Mouse (Mus musculus) heart, embryonic 14.5 days (tissue): ENCODE data around the gene Tmem164. TPM values are rescaled to one million over a fixed set of nuclear protein-coding genes. Genes with fewer than 3 reads are reported as not detected.

Experiments
- ATAC-seq: fragments of 200-750 bp; cut with Nextera tagmentation; 2 replicates; pipeline ENCODE4 v1.8.0; 2017; ENCODE audit warnings: low read depth, moderate TSS enrichment; ENCODE audit not compliant: insufficient number of reproducible peaks, insufficient read depth, low FRiP score
- H3K27ac ChIP-seq, 2 experiments: fragments of 200-500 bp in 1 of 2; fragments of 300-500 bp in 1 of 2; sonication (generic) in 1 of 2; replicated peaks in 1 of 2; 2 replicates each; pipeline ENCODE4 v1.5.1; 2012 to 2014; ENCODE audit warnings: low read depth in 2 of 2, low read length in 2 of 2, control low read depth in 1 of 2, mild to moderate bottlenecking in 1 of 2, mixed read lengths in 1 of 2; ENCODE audit not compliant: control insufficient read depth in 1 of 2, insufficient read depth in 1 of 2
- H3K27me3 ChIP-seq: fragments of 300-500 bp; sonication (generic); 2 replicates; pipeline ENCODE4 v1.6.1; 2014; ENCODE audit warnings: mild to moderate bottlenecking, low read length, control low read depth; ENCODE audit not compliant: control insufficient read depth, insufficient read depth
- H3K36me3 ChIP-seq: fragments of 300-500 bp; sonication (generic); 2 replicates; pipeline ENCODE4 v1.6.1; 2014; ENCODE audit warnings: mild to moderate bottlenecking, control low read depth, low read length, mixed read lengths; ENCODE audit not compliant: control insufficient read depth, insufficient read depth
- H3K4me1 ChIP-seq, 2 experiments: fragments of 200-500 bp in 1 of 2; fragments of 300-500 bp in 1 of 2; sonication (generic) in 1 of 2; 2 replicates each; pipeline ENCODE4 v1.6.1; 2012 to 2014; ENCODE audit warnings: low read length in 2 of 2, control low read depth in 1 of 2, mixed read lengths in 1 of 2; ENCODE audit not compliant: control insufficient read depth in 2 of 2, insufficient read depth in 2 of 2
- H3K4me2 ChIP-seq: fragments of 300-500 bp; sonication (generic); 2 replicates; pipeline ENCODE4 v1.6.1; 2014; ENCODE audit warnings: mild to moderate bottlenecking, low read length
- H3K4me3 ChIP-seq, 2 experiments: fragments of 200-500 bp in 1 of 2; fragments of 300-500 bp in 1 of 2; sonication (generic) in 1 of 2; 2 replicates each; pipeline ENCODE4 v1.5.1; 2012 to 2014; ENCODE audit warnings: low read length in 2 of 2, mild to moderate bottlenecking in 2 of 2, control low read depth in 1 of 2, low read depth in 1 of 2, moderate library complexity in 1 of 2; ENCODE audit not compliant: control insufficient read depth in 1 of 2, insufficient read depth in 1 of 2
- H3K9ac ChIP-seq: fragments of 300-500 bp; sonication (generic); 2 replicates; pipeline ENCODE4 v1.6.1; 2014; ENCODE audit warnings: mild to moderate bottlenecking, low read length
- H3K9me3 ChIP-seq: fragments of 300-500 bp; sonication (generic); 2 replicates; pipeline ENCODE4 v1.6.1; 2016; ENCODE audit warnings: low read length, control low read depth; ENCODE audit not compliant: control insufficient read depth
- WGBS: fragments of 180-500 bp; shearing (Covaris S2); extraction: QIAGEN DNeasy Blood & Tissue Kit; methylation state at CpG from one replicate; pipeline ENCODE4 v1.1.7; 2014; 5-methylcytosine and 5-hydroxymethylcytosine counted together
- polyA plus RNA-seq: library from polyadenylated mRNA; unstranded; fragments of >200 nt; fragmentation: Nextera tagmentation; extraction: Ambion mirVana; gene quantifications from 2 replicates; pipeline ENCODE4 v1.2.1, GENCODE M21; 2014

Gene Tmem164
- polyA plus RNA-seq, 1 experiment from 2014 or later = 34.8 TPM

- H3K9me3 ChIP-seq = no peaks in the 10 kb centered on the region
- no peaks in the 10 kb centered on the region; a peak in 1 of 4 replicates for H3K4me1 ChIP-seq
- no peak overlapping the region for H3K4me2 ChIP-seq
- no peak overlapping the region for H3K9ac ChIP-seq
- 0 out of 2 replicates have a peak, but pooled peaks cover 7% of the 10 kb centered on the region for H3K36me3 ChIP-seq
- no peak for ATAC-seq
- 79% methylated on average over 4 of the region's 4 CpGs for WGBS
- H3K27ac ChIP-seq = no peak overlapping the region
- H3K27me3 ChIP-seq = no peaks in the 10 kb centered on the region
- no peak overlapping the region for H3K4me3 ChIP-seq
Observed at GRCm38 (mm10) chrX:142750775-142751174, 69.6 kb downstream of the Tmem164 start.

- Histone ChIP-seq H3K4me1 (no peaks in the 10 kb centered on the region; a peak in 1 of 4 replicates), H3K36me3 (peaks cover 20% of the 10 kb centered on the region), H3K4me2 (no peak overlapping the region), H3K4me3 (no peak overlapping the region), H3K9me3 (no peaks in the 10 kb centered on the region), H3K9ac (no peak overlapping the region), H3K27ac (no peak overlapping the region), H3K27me3 (no peaks in the 10 kb centered on the region)
- WGBS = 62% methylated on average over 6 of the region's 6 CpGs
- no peak for ATAC-seq
Observed at GRCm38 (mm10) chrX:142755542-142755941, 74.3 kb downstream of the Tmem164 start.

- H3K27me3 ChIP-seq = no peaks in the 10 kb centered on the region
- no peak overlapping the region for H3K4me3 ChIP-seq
- peaks cover 0 to 14% of the 10 kb centered on the region in 2 experiments; a peak in 2 of 4 replicates for H3K4me1 ChIP-seq
- 77% methylated on average over 6 of the region's 6 CpGs for WGBS
- H3K36me3 ChIP-seq = peaks cover 16% of the 10 kb centered on the region
- H3K9me3 ChIP-seq = no peaks in the 10 kb centered on the region
- no peak overlapping the region for H3K9ac ChIP-seq
- no peak overlapping the region for H3K27ac ChIP-seq
- no peak overlapping the region for H3K4me2 ChIP-seq
- ATAC-seq = no peak
Observed at GRCm38 (mm10) chrX:142760415-142760814, 79.2 kb downstream of the Tmem164 start.

- Histone ChIP-seq H3K9me3 (no peaks in the 10 kb centered on the region), H3K27me3 (no peaks in the 10 kb centered on the region), H3K4me3 (no peak overlapping the region), H3K27ac (no peak overlapping the region), H3K4me2 (no peak overlapping the region), H3K4me1 (peaks cover 0 to 14% of the 10 kb centered on the region in 2 experiments; a peak in 2 of 4 replicates), H3K36me3 (peaks cover 14% of the 10 kb centered on the region), H3K9ac (no peak overlapping the region)
- WGBS = 69% methylated on average over 5 of the region's 7 CpGs
- ATAC-seq = no peak
Observed at GRCm38 (mm10) chrX:142763337-142763736, 82.1 kb downstream of the Tmem164 start.

- no peak overlapping the region for H3K27ac ChIP-seq
- H3K4me2 ChIP-seq = no peak overlapping the region
- no peaks in the 10 kb centered on the region for H3K4me1 ChIP-seq
- H3K9ac ChIP-seq = no peak overlapping the region
- H3K4me3 ChIP-seq = no peak overlapping the region
- no peaks in the 10 kb centered on the region for H3K27me3 ChIP-seq
- H3K9me3 ChIP-seq = no peaks in the 10 kb centered on the region
- no peak for ATAC-seq
- WGBS = 86% methylated on average over 6 of the region's 6 CpGs
- peaks cover 31% of the 10 kb centered on the region for H3K36me3 ChIP-seq
Observed at GRCm38 (mm10) chrX:142769698-142770097, 88.5 kb downstream of the Tmem164 start.

- H3K4me3 ChIP-seq = no peak overlapping the region
- no peak overlapping the region for H3K27ac ChIP-seq
- no peaks in the 10 kb centered on the region for H3K27me3 ChIP-seq
- H3K9me3 ChIP-seq = no peaks in the 10 kb centered on the region
- H3K9ac ChIP-seq = no peak overlapping the region
- peaks cover 38% of the 10 kb centered on the region for H3K36me3 ChIP-seq
- WGBS = 64% methylated on average over 4 of the region's 4 CpGs
- H3K4me2 ChIP-seq = no peak overlapping the region
- peaks cover 2 to 4% of the 10 kb centered on the region in 2 experiments; a peak in 2 of 4 replicates for H3K4me1 ChIP-seq
- ATAC-seq = no peak
Observed at GRCm38 (mm10) chrX:142773658-142774057, 92.5 kb downstream of the Tmem164 start.

- peaks cover 26% of the 10 kb centered on the region for H3K36me3 ChIP-seq
- 60% methylated on average over 4 of the region's 4 CpGs for whole genome bisulfite sequencing
- H3K27ac ChIP-seq = no peak overlapping the region
- H3K9ac ChIP-seq = no peak overlapping the region
- H3K9me3 ChIP-seq = no peaks in the 10 kb centered on the region
- peaks cover 5 to 6% of the 10 kb centered on the region in 2 experiments; a peak in 3 of 4 replicates for H3K4me1 ChIP-seq
- no peak overlapping the region for H3K4me2 ChIP-seq
- ATAC-seq = no peak
- no peak overlapping the region for H3K4me3 ChIP-seq
- H3K27me3 ChIP-seq = no peaks in the 10 kb centered on the region
Observed at GRCm38 (mm10) chrX:142776131-142776530, 94.9 kb downstream of the Tmem164 start.

- H3K9ac ChIP-seq = no peak overlapping the region
- H3K4me1 ChIP-seq = peaks cover 5 to 6% of the 10 kb centered on the region in 2 experiments; a peak in 3 of 4 replicates
- peak overlapping the region; percentile 84 to 95 for H3K27ac ChIP-seq
- peak overlapping the region; percentile 42 for H3K4me2 ChIP-seq
- H3K4me3 ChIP-seq = no peak overlapping the region
- H3K27me3 ChIP-seq = no peaks in the 10 kb centered on the region
- H3K36me3 ChIP-seq = peaks cover 15% of the 10 kb centered on the region
- ATAC-seq = peak; percentile 89
- H3K9me3 ChIP-seq = no peaks in the 10 kb centered on the region
- WGBS = 39% methylated on average over 6 of the region's 6 CpGs
Observed at GRCm38 (mm10) chrX:142778638-142779037, 97.4 kb downstream of the Tmem164 start.
